Mouse (Mus musculus): ENCODE results near the gene Fam25c. TPM values are rescaled to one million over a fixed set of nuclear protein-coding genes. Genes with fewer than 3 reads are reported as not detected.

Fam25c gene
- polyA plus RNA-seq, 1 experiment = not detected

GRCm38 (mm10) chr14:34357671-34358455, 2.6 kb upstream of the Fam25c start:
- TF ChIP-seq FOSL1 (IDR thresholded peaks at IDR 0.05; ENCODE audit: insufficient read depth, low read length, poor library complexity, severe bottlenecking) (no peak), MYOD1 (IDR thresholded peaks at IDR 0.05; ENCODE audit: control insufficient read depth, insufficient read length, low read depth) (no peak), CTCF (IDR thresholded peaks at IDR 0.05; ENCODE audit: control insufficient read depth, insufficient read depth, insufficient read length) (no peak)
- H3ac ChIP-seq (ENCODE audit: control insufficient read depth, insufficient read length, low read depth) = no peak overlapping the region
- H3K36me3 ChIP-seq (ENCODE audit: control insufficient read depth, insufficient read depth) = no peaks in the 10 kb centered on the region
- H3K4me3 ChIP-seq (ENCODE audit: insufficient read depth, poor library complexity, severe bottlenecking) = no peak overlapping the region
- no peaks in the 10 kb centered on the region for H3K27me3 ChIP-seq (ENCODE audit: control insufficient read depth, insufficient read depth, insufficient read length)
- H3K79me3 ChIP-seq (ENCODE audit: low read depth) = no peaks in the 10 kb centered on the region
- H3K79me2 ChIP-seq (ENCODE audit: control insufficient read depth, insufficient read depth) = no peaks in the 10 kb centered on the region

GRCm38 (mm10) chr14:34354456-34354855, 777 bp downstream of the Fam25c start:
- no peaks in the 10 kb centered on the region for H3K36me3 ChIP-seq (ENCODE audit: control insufficient read depth, insufficient read depth)
- no peak for TF ChIP-seq CEBPB (IDR thresholded peaks at IDR 0.05; ENCODE audit: low read depth)
- no peak for TF ChIP-seq USF1 (IDR thresholded peaks at IDR 0.05; ENCODE audit: low read depth)
- no peak for TF ChIP-seq FOSL1 (IDR thresholded peaks at IDR 0.05; ENCODE audit: insufficient read depth, low read length, poor library complexity, severe bottlenecking)
- no peak for TF ChIP-seq MYOD1 (IDR thresholded peaks at IDR 0.05; ENCODE audit: control insufficient read depth, insufficient read length, low read depth)
- TF ChIP-seq CTCF (IDR thresholded peaks at IDR 0.05; ENCODE audit: control insufficient read depth, insufficient read depth, insufficient read length) = no peak
- no peak overlapping the region for H3ac ChIP-seq (ENCODE audit: control insufficient read depth, insufficient read length, low read depth)
- no peaks in the 10 kb centered on the region for H3K79me3 ChIP-seq (ENCODE audit: low read depth)
- H3K27me3 ChIP-seq (ENCODE audit: control insufficient read depth, insufficient read depth, insufficient read length) = no peaks in the 10 kb centered on the region
- H3K4me3 ChIP-seq (ENCODE audit: insufficient read depth, poor library complexity, severe bottlenecking) = no peak overlapping the region
- H3K79me2 ChIP-seq (ENCODE audit: control insufficient read depth, insufficient read depth) = no peaks in the 10 kb centered on the region

- H3ac ChIP-seq (ENCODE audit: control insufficient read depth, insufficient read length, low read depth) = no peak overlapping the region
- H3K4me3 ChIP-seq (ENCODE audit: insufficient read depth, poor library complexity, severe bottlenecking) = no peak overlapping the region
- no peaks in the 10 kb centered on the region for H3K79me3 ChIP-seq (ENCODE audit: low read depth)
- H3K27me3 ChIP-seq (ENCODE audit: control insufficient read depth, insufficient read depth, insufficient read length) = no peaks in the 10 kb centered on the region
- TF ChIP-seq MAX (IDR thresholded peaks at IDR 0.05) (no peak), CEBPB (IDR thresholded peaks at IDR 0.05; ENCODE audit: low read depth) (no peak), CTCF (IDR thresholded peaks at IDR 0.05; ENCODE audit: control insufficient read depth, insufficient read depth, insufficient read length) (no peak), MYOD1 (IDR thresholded peaks at IDR 0.05; ENCODE audit: control insufficient read depth, insufficient read length, low read depth) (no peak), USF1 (IDR thresholded peaks at IDR 0.05; ENCODE audit: low read depth) (no peak), FOSL1 (IDR thresholded peaks at IDR 0.05; ENCODE audit: insufficient read depth, low read length, poor library complexity, severe bottlenecking) (no peak), MYOG (IDR thresholded peaks at IDR 0.05; ENCODE audit: control insufficient read depth, extremely low read depth, insufficient read length) (no peak)
- H3K36me3 ChIP-seq (ENCODE audit: control insufficient read depth, insufficient read depth) = no peaks in the 10 kb centered on the region
- H3K79me2 ChIP-seq (ENCODE audit: control insufficient read depth, insufficient read depth) = no peaks in the 10 kb centered on the region
Observed at GRCm38 (mm10) chr14:34353326-34353725, 1.9 kb downstream of the Fam25c start.

- Histone ChIP-seq H3K36me3 (ENCODE audit: control insufficient read depth, insufficient read depth) (no peaks in the 10 kb centered on the region), H3K79me3 (ENCODE audit: low read depth) (no peaks in the 10 kb centered on the region), H3K27me3 (ENCODE audit: control insufficient read depth, insufficient read depth, insufficient read length) (no peaks in the 10 kb centered on the region), H3ac (ENCODE audit: control insufficient read depth, insufficient read length, low read depth) (no peak overlapping the region), H3K4me3 (ENCODE audit: insufficient read depth, poor library complexity, severe bottlenecking) (no peak overlapping the region), H3K79me2 (ENCODE audit: control insufficient read depth, insufficient read depth) (no peaks in the 10 kb centered on the region)
- no peak for TF ChIP-seq CTCF (IDR thresholded peaks at IDR 0.05; ENCODE audit: control insufficient read depth, insufficient read depth, insufficient read length)
- no peak for TF ChIP-seq MAX (IDR thresholded peaks at IDR 0.05)
- TF ChIP-seq MYOG (IDR thresholded peaks at IDR 0.05; ENCODE audit: control insufficient read depth, extremely low read depth, insufficient read length) = no peak
- TF ChIP-seq FOSL1 (IDR thresholded peaks at IDR 0.05; ENCODE audit: insufficient read depth, low read length, poor library complexity, severe bottlenecking) = no peak
- TF ChIP-seq MYOD1 (IDR thresholded peaks at IDR 0.05; ENCODE audit: control insufficient read depth, insufficient read length, low read depth) = no peak
- no peak for TF ChIP-seq USF1 (IDR thresholded peaks at IDR 0.05; ENCODE audit: low read depth)
- no peak for TF ChIP-seq CEBPB (IDR thresholded peaks at IDR 0.05; ENCODE audit: low read depth)
Observed at GRCm38 (mm10) chr14:34352523-34352922, 2.7 kb downstream of the Fam25c start.

- Histone ChIP-seq H3K27me3 (ENCODE audit: control insufficient read depth, insufficient read depth, insufficient read length) (no peaks in the 10 kb centered on the region), H3K4me3 (ENCODE audit: insufficient read depth, poor library complexity, severe bottlenecking) (no peak overlapping the region), H3K79me2 (ENCODE audit: control insufficient read depth, insufficient read depth) (no peaks in the 10 kb centered on the region), H3K36me3 (ENCODE audit: control insufficient read depth, insufficient read depth) (no peaks in the 10 kb centered on the region), H3ac (ENCODE audit: control insufficient read depth, insufficient read length, low read depth) (no peak overlapping the region), H3K79me3 (ENCODE audit: low read depth) (no peaks in the 10 kb centered on the region)
- TF ChIP-seq MYOD1 (IDR thresholded peaks at IDR 0.05; ENCODE audit: control insufficient read depth, insufficient read length, low read depth) (no peak), MAX (IDR thresholded peaks at IDR 0.05) (no peak), USF1 (IDR thresholded peaks at IDR 0.05; ENCODE audit: low read depth) (no peak), CEBPB (IDR thresholded peaks at IDR 0.05; ENCODE audit: low read depth) (no peak), CTCF (IDR thresholded peaks at IDR 0.05; ENCODE audit: control insufficient read depth, insufficient read depth, insufficient read length) (no peak), FOSL1 (IDR thresholded peaks at IDR 0.05; ENCODE audit: insufficient read depth, low read length, poor library complexity, severe bottlenecking) (no peak), MYOG (IDR thresholded peaks at IDR 0.05; ENCODE audit: control insufficient read depth, extremely low read depth, insufficient read length) (no peak)
Observed at GRCm38 (mm10) chr14:34351660-34352059, 3.6 kb downstream of the Fam25c start.

- no peaks in the 10 kb centered on the region for H3K79me3 ChIP-seq (ENCODE audit: low read depth)
- no peak for TF ChIP-seq MAX (IDR thresholded peaks at IDR 0.05)
- TF ChIP-seq USF1 (IDR thresholded peaks at IDR 0.05; ENCODE audit: low read depth) = no peak
- no peak for TF ChIP-seq MYOG (IDR thresholded peaks at IDR 0.05; ENCODE audit: control insufficient read depth, extremely low read depth, insufficient read length)
- H3ac ChIP-seq (ENCODE audit: control insufficient read depth, insufficient read length, low read depth) = no peak overlapping the region
- H3K36me3 ChIP-seq (ENCODE audit: control insufficient read depth, insufficient read depth) = peaks cover 14% of the 10 kb centered on the region
- no peaks in the 10 kb centered on the region for H3K27me3 ChIP-seq (ENCODE audit: control insufficient read depth, insufficient read depth, insufficient read length)
- no peak overlapping the region for H3K4me3 ChIP-seq (ENCODE audit: insufficient read depth, poor library complexity, severe bottlenecking)
- H3K79me2 ChIP-seq (ENCODE audit: control insufficient read depth, insufficient read depth) = no peaks in the 10 kb centered on the region
Observed at GRCm38 (mm10) chr14:34349007-34349406, 6.2 kb downstream of the Fam25c start.

Measured in C2C12 (cell line).